Mouse (Mus musculus): ENCODE data around the gene Hoxa6. TPM values are rescaled to one million over a fixed set of nuclear protein-coding genes. Genes with fewer than 3 reads are reported as not detected.

The Hoxa6 gene
- polyA plus RNA-seq, 1 experiment from 2014 or later = not detected

GRCm38 (mm10) chr6:52167176-52167575, 41.3 kb downstream of the Hoxa6 start:
- Histone ChIP-seq H3K9me3 (replicated peaks; ENCODE audit: control insufficient read depth, low read length) (no peaks in the 10 kb centered on the region), H3K27ac (ENCODE audit: low read depth, low read length) (no peak overlapping the region), H3K4me2 (ENCODE audit: low read length) (no peak overlapping the region), H3K36me3 (ENCODE audit: control insufficient read depth, insufficient read depth, low read length) (no peaks in the 10 kb centered on the region), H3K4me3 (ENCODE audit: low read depth, low read length) (no peak overlapping the region), H3K4me1 (ENCODE audit: control insufficient read depth, insufficient read depth, low read length) (no peaks in the 10 kb centered on the region), H3K27me3 (replicated peaks; ENCODE audit: control insufficient read depth, insufficient read depth, low read length) (peaks cover 95% of the 10 kb centered on the region), H3K9ac (ENCODE audit: low read length) (no peak overlapping the region)
- no peak for DNase-seq (ENCODE audit: low spot score)
- no peak for ATAC-seq
- WGBS = 3% methylated on average over 1 of the region's 1 CpGs

- no peak overlapping the region for H3K4me2 ChIP-seq (ENCODE audit: low read length)
- 3% methylated on average over 4 of the region's 4 CpGs for WGBS
- no peak overlapping the region for H3K4me3 ChIP-seq (ENCODE audit: low read depth, low read length)
- no peak for ATAC-seq
- DNase-seq (ENCODE audit: low spot score) = no peak
- H3K9ac ChIP-seq (ENCODE audit: low read length) = no peak overlapping the region
- peaks cover 95% of the 10 kb centered on the region for H3K27me3 ChIP-seq (replicated peaks; ENCODE audit: control insufficient read depth, insufficient read depth, low read length)
- no peak overlapping the region for H3K27ac ChIP-seq (ENCODE audit: low read depth, low read length)
- no peaks in the 10 kb centered on the region for H3K9me3 ChIP-seq (replicated peaks; ENCODE audit: control insufficient read depth, low read length)
- H3K36me3 ChIP-seq (ENCODE audit: control insufficient read depth, insufficient read depth, low read length) = no peaks in the 10 kb centered on the region
- H3K4me1 ChIP-seq (ENCODE audit: control insufficient read depth, insufficient read depth, low read length) = no peaks in the 10 kb centered on the region
These were observed 42.0 kb downstream of the Hoxa6 start for GRCm38 (mm10) chr6:52166431-52167077.

GRCm38 (mm10) chr6:52165441-52166370, 42.8 kb downstream of the Hoxa6 start:
- Histone ChIP-seq H3K9me3 (replicated peaks; ENCODE audit: control insufficient read depth, low read length) (no peaks in the 10 kb centered on the region), H3K27ac (ENCODE audit: low read depth, low read length) (no peak overlapping the region), H3K4me1 (ENCODE audit: control insufficient read depth, insufficient read depth, low read length) (no peaks in the 10 kb centered on the region), H3K4me2 (ENCODE audit: low read length) (no peak overlapping the region), H3K4me3 (ENCODE audit: low read depth, low read length) (no peak overlapping the region), H3K36me3 (ENCODE audit: control insufficient read depth, insufficient read depth, low read length) (no peaks in the 10 kb centered on the region), H3K27me3 (replicated peaks; ENCODE audit: control insufficient read depth, insufficient read depth, low read length) (peaks cover 92% of the 10 kb centered on the region), H3K9ac (ENCODE audit: low read length) (no peak overlapping the region)
- WGBS = under 1% methylated on average over 28 of the region's 28 CpGs
- no peak for ATAC-seq
- no peak for DNase-seq (ENCODE audit: low spot score)

- under 1% methylated on average over 25 of the region's 25 CpGs for WGBS
- Histone ChIP-seq H3K9me3 (replicated peaks; ENCODE audit: control insufficient read depth, low read length) (no peaks in the 10 kb centered on the region), H3K36me3 (ENCODE audit: control insufficient read depth, insufficient read depth, low read length) (no peaks in the 10 kb centered on the region), H3K4me3 (ENCODE audit: low read depth, low read length) (no peak within 1 kb of the TSS), H3K4me2 (ENCODE audit: low read length) (no peak within 1 kb of the TSS), H3K4me1 (ENCODE audit: control insufficient read depth, insufficient read depth, low read length) (no peaks in the 10 kb centered on the region), H3K27me3 (replicated peaks; ENCODE audit: control insufficient read depth, insufficient read depth, low read length) (peaks cover 92% of the 10 kb centered on the region), H3K9ac (ENCODE audit: low read length) (no peak within 1 kb of the TSS), H3K27ac (ENCODE audit: low read depth, low read length) (no peak within 1 kb of the TSS)
- ATAC-seq (no peak), DNase-seq (ENCODE audit: low spot score) (no peak)
These were observed 43.7 kb downstream of the Hoxa6 start, which contains the start of gene Hoxa2 for GRCm38 (mm10) chr6:52164626-52165440. TSS of gene Hoxa2 (minus strand) at chr6:52164831.

GRCm38 (mm10) chr6:52164051-52164625, 44.4 kb downstream of the Hoxa6 start:
- H3K27ac ChIP-seq (ENCODE audit: low read depth, low read length) = no peak overlapping the region
- no peaks in the 10 kb centered on the region for H3K4me1 ChIP-seq (ENCODE audit: control insufficient read depth, insufficient read depth, low read length)
- no peaks in the 10 kb centered on the region for H3K9me3 ChIP-seq (replicated peaks; ENCODE audit: control insufficient read depth, low read length)
- WGBS = under 1% methylated on average over 39 of the region's 39 CpGs
- no peak for DNase-seq (ENCODE audit: low spot score)
- no peak overlapping the region for H3K9ac ChIP-seq (ENCODE audit: low read length)
- no peak overlapping the region for H3K4me2 ChIP-seq (ENCODE audit: low read length)
- no peak for ATAC-seq
- peaks cover 94% of the 10 kb centered on the region for H3K27me3 ChIP-seq (replicated peaks; ENCODE audit: control insufficient read depth, insufficient read depth, low read length)
- no peaks in the 10 kb centered on the region for H3K36me3 ChIP-seq (ENCODE audit: control insufficient read depth, insufficient read depth, low read length)
- no peak overlapping the region for H3K4me3 ChIP-seq (ENCODE audit: low read depth, low read length)

- ATAC-seq (no peak), DNase-seq (ENCODE audit: low spot score) (no peak)
- Histone ChIP-seq H3K9me3 (replicated peaks; ENCODE audit: control insufficient read depth, low read length) (no peaks in the 10 kb centered on the region), H3K36me3 (ENCODE audit: control insufficient read depth, insufficient read depth, low read length) (no peaks in the 10 kb centered on the region), H3K4me2 (ENCODE audit: low read length) (no peak overlapping the region), H3K4me3 (ENCODE audit: low read depth, low read length) (no peak overlapping the region), H3K27ac (ENCODE audit: low read depth, low read length) (no peak overlapping the region), H3K27me3 (replicated peaks; ENCODE audit: control insufficient read depth, insufficient read depth, low read length) (peaks cover 95% of the 10 kb centered on the region), H3K9ac (ENCODE audit: low read length) (no peak overlapping the region), H3K4me1 (ENCODE audit: control insufficient read depth, insufficient read depth, low read length) (peaks cover 2% of the 10 kb centered on the region; the same call in 1 of the 2 replicates)
- under 1% methylated on average over 17 of the region's 17 CpGs for WGBS
These were observed 45.0 kb downstream of the Hoxa6 start for GRCm38 (mm10) chr6:52163366-52164031.

GRCm38 (mm10) chr6:52162611-52163365, 45.7 kb downstream of the Hoxa6 start:
- H3K27me3 ChIP-seq (replicated peaks; ENCODE audit: control insufficient read depth, insufficient read depth, low read length) = peaks cover 95% of the 10 kb centered on the region
- H3K27ac ChIP-seq (ENCODE audit: low read depth, low read length) = no peak overlapping the region
- no peak overlapping the region for H3K9ac ChIP-seq (ENCODE audit: low read length)
- DNase-seq (ENCODE audit: low spot score) (no peak), ATAC-seq (no peak)
- no peaks in the 10 kb centered on the region for H3K36me3 ChIP-seq (ENCODE audit: control insufficient read depth, insufficient read depth, low read length)
- H3K9me3 ChIP-seq (replicated peaks; ENCODE audit: control insufficient read depth, low read length) = no peaks in the 10 kb centered on the region
- peaks cover 8% of the 10 kb centered on the region; the same call in 1 of the 2 replicates for H3K4me1 ChIP-seq (ENCODE audit: control insufficient read depth, insufficient read depth, low read length)
- WGBS = under 1% methylated on average over 14 of the region's 14 CpGs
- no peak overlapping the region for H3K4me3 ChIP-seq (ENCODE audit: low read depth, low read length)
- H3K4me2 ChIP-seq (ENCODE audit: low read length) = no peak overlapping the region

GRCm38 (mm10) chr6:52162093-52162380, 46.5 kb downstream of the Hoxa6 start:
- 5% methylated on average over 1 of the region's 1 CpGs for WGBS
- DNase-seq (ENCODE audit: low spot score) = no peak
- no peaks in the 10 kb centered on the region for H3K9me3 ChIP-seq (replicated peaks; ENCODE audit: control insufficient read depth, low read length)
- no peak overlapping the region for H3K4me2 ChIP-seq (ENCODE audit: low read length)
- H3K9ac ChIP-seq (ENCODE audit: low read length) = no peak overlapping the region
- ATAC-seq = no peak
- no peak overlapping the region for H3K4me3 ChIP-seq (ENCODE audit: low read depth, low read length)
- no peaks in the 10 kb centered on the region for H3K36me3 ChIP-seq (ENCODE audit: control insufficient read depth, insufficient read depth, low read length)
- H3K27me3 ChIP-seq (replicated peaks; ENCODE audit: control insufficient read depth, insufficient read depth, low read length) = peaks cover 95% of the 10 kb centered on the region
- H3K4me1 ChIP-seq (ENCODE audit: control insufficient read depth, insufficient read depth, low read length) = peaks cover 8% of the 10 kb centered on the region; the same call in 1 of the 2 replicates
- H3K27ac ChIP-seq (ENCODE audit: low read depth, low read length) = no peak overlapping the region

All from forebrain, embryonic 14.5 days (tissue).